Mouse (Mus musculus) cerebellum, adult 11-12 months (tissue): ENCODE data around the gene Cd151.

Experiments
- DNase-seq: peaks from one replicate; pipeline ENCODE4 v3.0.0; 2022

The Cd151 gene

GRCm38 (mm10) chr7:141497600-141497999 lies 30.4 kb downstream of the Cd151 start:
- DNase-seq, result no peak

- DNase-seq, result no peak
These were observed 34.8 kb downstream of the Cd151 start for GRCm38 (mm10) chr7:141501820-141502555.

GRCm38 (mm10) chr7:141502556-141502905 lies 35.3 kb downstream of the Cd151 start:
- DNase-seq, result peak; percentile 84

- DNase-seq, result no peak
These were observed 39.1 kb downstream of the Cd151 start for GRCm38 (mm10) chr7:141506278-141506677.

DNA sequence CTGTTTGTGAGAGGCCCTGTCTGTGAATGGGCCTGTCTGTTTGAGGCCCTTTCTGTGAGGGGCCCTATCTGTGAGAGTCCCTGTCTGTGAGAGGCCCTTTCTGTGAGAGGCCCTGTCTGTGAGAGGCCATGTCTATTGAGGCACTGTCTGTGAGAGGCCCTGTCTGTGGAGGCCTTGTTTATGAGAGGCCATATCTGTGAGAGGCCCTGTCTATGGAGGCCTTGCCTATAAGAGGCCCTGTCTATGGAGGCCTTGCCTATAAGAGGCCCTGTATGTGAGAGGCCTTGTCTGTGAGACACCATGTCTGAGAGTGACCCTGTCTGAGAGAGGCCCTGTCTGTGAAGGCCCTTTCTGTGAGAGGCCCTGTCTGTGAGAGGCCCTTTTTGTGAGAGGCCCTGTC lies 41.0 kb downstream of the Cd151 start:
- DNase-seq, result no peak

- peak; percentile 71 for DNase-seq
These were observed 43.0 kb downstream of the Cd151 start for GRCm38 (mm10) chr7:141510196-141510595.

DNA sequence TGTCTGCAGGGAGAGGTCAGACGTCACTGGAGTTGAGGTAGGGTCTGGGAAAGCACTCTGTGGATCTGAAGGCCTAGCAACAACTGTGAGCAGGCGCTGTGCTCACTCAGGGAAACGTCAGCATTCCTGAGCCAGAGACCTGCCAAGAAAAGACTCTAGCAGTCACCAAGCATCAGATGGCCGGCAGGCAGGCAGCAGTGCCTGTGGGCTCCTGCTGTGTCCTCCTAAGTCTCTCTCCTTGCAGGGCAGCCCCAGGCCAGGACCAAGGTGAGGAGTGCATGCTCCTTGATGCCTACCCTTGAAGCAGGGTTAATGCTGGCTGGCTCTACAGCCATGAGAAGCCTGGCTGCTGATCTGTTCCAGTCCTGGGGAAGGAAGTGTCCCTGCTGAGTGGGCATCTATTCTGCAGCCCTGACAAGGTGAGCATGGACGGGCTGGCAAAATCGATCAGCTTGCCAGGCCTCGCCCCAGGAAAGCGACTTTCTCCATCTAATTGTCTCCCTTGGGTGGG lies 43.5 kb downstream of the Cd151 start:
- DNase-seq, result peak; percentile 81

DNA sequence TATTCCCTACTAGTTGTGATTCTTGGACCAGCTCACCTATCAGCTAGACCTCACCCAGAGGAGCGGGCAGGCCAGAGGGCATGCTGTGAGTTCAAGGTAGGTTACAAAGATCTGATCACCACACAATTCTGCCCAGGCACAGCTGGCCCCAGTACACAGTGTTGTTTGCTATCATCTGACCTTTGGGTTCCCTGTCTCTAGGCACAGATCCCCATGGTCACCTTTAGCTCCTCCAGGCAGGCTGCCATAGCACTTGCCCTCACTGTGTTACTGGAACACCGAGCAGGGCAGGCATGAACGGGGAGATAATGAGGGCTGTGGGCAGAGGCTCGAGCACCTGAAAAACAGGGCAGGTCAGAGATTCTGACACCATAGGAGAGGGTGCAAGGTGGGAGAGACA lies 50.4 kb downstream of the Cd151 start:
- no peak for DNase-seq

DNA sequence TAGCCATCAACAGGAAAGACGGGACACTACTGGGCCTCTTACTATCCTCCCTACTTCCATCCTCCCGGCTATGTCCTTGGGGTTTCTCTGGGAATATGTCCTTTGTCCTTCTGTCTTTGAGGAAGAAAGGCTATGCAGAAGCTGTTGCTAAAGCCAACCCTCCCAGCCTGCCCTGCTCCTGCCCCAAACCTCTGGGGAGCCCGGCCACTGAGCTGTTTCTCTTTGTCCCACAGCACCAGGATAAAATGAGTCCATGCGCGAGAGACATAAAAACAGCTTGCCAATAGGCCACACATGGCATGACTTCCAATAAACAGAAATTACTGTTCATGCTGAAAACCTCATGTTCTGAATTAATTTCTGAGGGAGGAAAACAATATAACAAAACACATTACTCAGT lies 51.1 kb downstream of the Cd151 start:
- no peak for DNase-seq

GRCm38 (mm10) chr7:141518926-141519325 lies 51.7 kb downstream of the Cd151 start:
- DNase-seq, result no peak

DNA sequence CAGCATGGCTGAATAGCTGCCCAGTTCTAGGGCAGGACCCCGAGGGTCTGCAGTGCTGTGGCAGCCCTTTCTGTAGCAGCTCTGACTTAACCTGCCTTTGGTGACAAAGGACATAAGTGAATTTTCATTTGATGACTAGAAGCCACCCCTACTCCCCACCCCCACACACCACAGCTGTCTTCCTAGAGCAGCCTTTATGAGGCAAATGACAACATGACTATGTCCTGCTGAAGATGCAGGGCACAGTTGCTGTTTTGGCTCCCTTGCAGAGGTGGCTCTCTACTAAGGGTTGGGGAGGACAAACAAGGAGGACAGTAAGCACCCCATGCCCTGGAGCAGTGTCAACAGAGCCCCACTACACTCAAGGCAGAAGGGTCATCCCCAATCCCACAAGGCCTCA lies 52.6 kb downstream of the Cd151 start:
- DNase-seq, result no peak
